ENCODE assay signal across 20 mouse cellular contexts in the genomic region with DNA sequence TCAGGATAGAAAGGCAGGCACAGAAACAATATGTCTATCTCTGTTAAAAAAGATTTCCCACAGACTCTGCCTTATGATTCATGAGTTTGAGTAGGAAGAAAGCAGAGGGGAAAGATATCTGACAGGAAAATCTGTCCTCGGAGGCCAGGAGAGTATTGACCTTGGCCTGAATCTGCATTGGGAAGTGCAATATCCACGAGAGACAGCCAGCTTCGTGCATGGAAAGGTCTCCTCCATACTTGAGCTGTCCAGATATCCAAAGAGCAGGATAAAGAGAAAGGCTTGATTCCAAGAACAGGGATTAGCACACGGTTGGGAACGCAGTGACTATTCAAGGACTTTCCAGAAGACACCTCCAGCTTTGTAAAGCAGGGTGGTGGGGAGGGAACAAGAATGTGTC. TPM values are rescaled to one million over a fixed set of nuclear protein-coding genes. Genes with fewer than 3 reads are reported as not detected.
DNase-seq lines count a peak whose midpoint lies in the region; ATAC-seq lines count a peak whose summit lies in the region.
"Had no signal": no experiment of that assay in that cellular context is flagged by ENCODE, and none has a peak within 500 bp of the region (broad histone marks: within the 10 kb centered on the region; RNA-seq: fewer than 3 reads in every experiment).

No protein-coding gene starts in this region.

- WGBS in heart, embryonic 12.5 days: 35% methylated on average over 5 of the region's 5 CpGs
- 68% methylated on average over 5 of the region's 5 CpGs for WGBS in kidney, embryonic 16.5 days
- WGBS in intestine, embryonic 16.5 days: 56% methylated on average over 5 of the region's 5 CpGs

- H3K9me3 ChIP-seq in heart, embryonic 12.5 days (replicated peaks): peaks cover 6% of the 10 kb centered on the region; the same call in 1 of the 2 replicates
- H3K9me3 ChIP-seq in kidney, embryonic 16.5 days (ENCODE audit: low read length): peaks cover 3% of the 10 kb centered on the region; the same call in 1 of the 2 replicates
- H3K9me3 ChIP-seq in intestine, embryonic 16.5 days (ENCODE audit: control insufficient read depth, low read length): no peaks in the 10 kb centered on the region
- H3K9me3 ChIP-seq: heart, embryonic 10.5 days; limb, embryonic 12.5 days; liver, embryonic 13.5 days; lung, embryonic 15.5 days; midbrain, embryonic 13.5 days had no signal

- no peaks in the 10 kb centered on the region for H3K27me3 ChIP-seq in heart, embryonic 12.5 days (replicated peaks)
- no peaks in the 10 kb centered on the region for H3K27me3 ChIP-seq in kidney, embryonic 16.5 days (ENCODE audit: insufficient read depth, low read length)
- no peaks in the 10 kb centered on the region for H3K27me3 ChIP-seq in intestine, embryonic 16.5 days (replicated peaks; ENCODE audit: control insufficient read depth, insufficient read depth, low read length)
- H3K27me3 ChIP-seq: limb, embryonic 12.5 days; liver, embryonic 13.5 days; lung, embryonic 15.5 days; midbrain, embryonic 13.5 days; Patski had no signal

- peak overlapping the region; percentile 36 for H3K27ac ChIP-seq in heart, embryonic 12.5 days (ENCODE audit: poor library complexity, severe bottlenecking)
- H3K27ac ChIP-seq in kidney, embryonic 16.5 days (ENCODE audit: low read length): peak overlapping the region; percentile 38; the same call in 1 of the 2 replicates
- peak overlapping the region; percentile 91 for H3K27ac ChIP-seq in intestine, embryonic 16.5 days (ENCODE audit: low read length)
- H3K27ac ChIP-seq: heart, embryonic 10.5 days; limb, embryonic 12.5 days; liver, embryonic 13.5 days; lung, embryonic 15.5 days; macrophage; midbrain, embryonic 13.5 days had no signal

- intact Hi-C loops in heart, postnatal 36 days (cut with DNase I): no loop called here

- H3K4me1 ChIP-seq in heart, embryonic 12.5 days (replicated peaks): peaks cover 61% of the 10 kb centered on the region
- H3K4me1 ChIP-seq in kidney, embryonic 16.5 days (ENCODE audit: insufficient read depth, low read length): peaks cover 44% of the 10 kb centered on the region
- peaks cover 28% of the 10 kb centered on the region for H3K4me1 ChIP-seq in intestine, embryonic 16.5 days (ENCODE audit: control insufficient read depth, insufficient read depth, low read length)
- H3K4me1 ChIP-seq: limb, embryonic 12.5 days; liver, embryonic 13.5 days; midbrain, embryonic 13.5 days had no signal

- no peak overlapping the region for H3K4me3 ChIP-seq in heart, embryonic 12.5 days
- H3K4me3 ChIP-seq in kidney, embryonic 16.5 days (ENCODE audit: low read length): no peak overlapping the region
- H3K4me3 ChIP-seq in intestine, embryonic 16.5 days (ENCODE audit: low read length): no peak overlapping the region
- H3K4me3 ChIP-seq: heart, embryonic 10.5 days; limb, embryonic 12.5 days; liver, embryonic 13.5 days; lung, embryonic 15.5 days; midbrain, embryonic 13.5 days had no signal

- no peak overlapping the region for H3K4me2 ChIP-seq in heart, embryonic 12.5 days
- H3K4me2 ChIP-seq in kidney, embryonic 16.5 days (replicated peaks; ENCODE audit: low read depth, low read length): no peak overlapping the region
- H3K4me2 ChIP-seq in intestine, embryonic 16.5 days (ENCODE audit: low read depth, low read length): no peak overlapping the region
- H3K4me2 ChIP-seq: limb, embryonic 12.5 days; liver, embryonic 13.5 days; lung, embryonic 15.5 days; midbrain, embryonic 13.5 days had no signal

- peaks cover 65% of the 10 kb centered on the region for H3K36me3 ChIP-seq in heart, embryonic 12.5 days
- H3K36me3 ChIP-seq in kidney, embryonic 16.5 days (ENCODE audit: insufficient read depth, low read length): peaks cover 22% of the 10 kb centered on the region
- peaks cover 2% of the 10 kb centered on the region for H3K36me3 ChIP-seq in intestine, embryonic 16.5 days (ENCODE audit: control insufficient read depth, insufficient read depth, low read length)
- H3K36me3 ChIP-seq: limb, embryonic 12.5 days; liver, embryonic 13.5 days; lung, embryonic 15.5 days; midbrain, embryonic 13.5 days had no signal

- no peak overlapping the region for H3K9ac ChIP-seq in heart, embryonic 12.5 days
- no peak overlapping the region for H3K9ac ChIP-seq in kidney, embryonic 16.5 days (replicated peaks; ENCODE audit: low read length)
- H3K9ac ChIP-seq in intestine, embryonic 16.5 days (ENCODE audit: low read depth, low read length): no peak overlapping the region
- H3K9ac ChIP-seq: forebrain, postnatal 0 days; limb, embryonic 12.5 days; liver, embryonic 13.5 days; lung, embryonic 15.5 days; midbrain, embryonic 13.5 days had no signal

- no peak for DNase-seq in heart, postnatal 36 days
- DNase-seq in kidney, adult 8-10 months: no peak
- DNase-seq: cerebellum, adult 11-12 months; forebrain, postnatal 0 days; kidney, postnatal 10 days; liver, embryonic 13.5 days; right cerebral cortex, postnatal 4 days had no signal

- 0 out of 2 replicates have a peak, but pooled peaks have one; percentile 11 for ATAC-seq in heart, embryonic 12.5 days (ENCODE audit: insufficient number of reproducible peaks, low FRiP score)
- ATAC-seq in kidney, embryonic 16.5 days (ENCODE audit: low FRiP score, low TSS enrichment): no peak
- no peak for ATAC-seq in intestine, embryonic 16.5 days
- ATAC-seq in megakaryocyte progenitor cell, adult 5-6 weeks (replicated peaks; ENCODE audit: poor library complexity): no peak
- ATAC-seq in erythroblast, adult 5-6 weeks (replicated peaks; ENCODE audit: low FRiP score, poor library complexity, severe bottlenecking): no peak
- ATAC-seq: activated CD4-positive, CD25-positive, alpha-beta regulatory T cell, adult 4 months; forebrain, postnatal 0 days; hindbrain, embryonic 16.5 days; midbrain, embryonic 13.5 days; Patski had no signal

RNA-seq across cellular contexts. Expression of gene Fhl2, which starts 43.2 kb away (rescaled TPM):
- 203 and 205 TPM in 2 replicates for polyA plus RNA-seq in heart, embryonic 12.5 days (2016; fragmentation: Nextera tagmentation; extraction: Ambion mirVana)
- total RNA-seq in heart, postnatal 36 days (2021): 1,000 to 10,000 TPM; 1,415 to 1,925 TPM
- polyA plus RNA-seq in kidney, embryonic 16.5 days (2015; fragmentation: Nextera tagmentation; extraction: Ambion mirVana): 101 and 104 TPM in 2 replicates
- polyA plus RNA-seq in intestine, embryonic 16.5 days (2015; fragmentation: Nextera tagmentation; extraction: Ambion mirVana): 51.2 and 58.4 TPM in 2 replicates
- total RNA-seq in megakaryocyte progenitor cell, adult 5-6 weeks (2015): 0.10 TPM in 1 of 2 replicates, not detected in the other
- 1.1 TPM in 1 of 2 replicates, not detected in the other for total RNA-seq in megakaryocyte progenitor cell, adult 5-6 weeks (2017)
- not detected in 2 replicates for total RNA-seq in erythroblast, adult 5-6 weeks (2015; ENCODE audit: low replicate concordance)
- total RNA-seq in erythroblast, adult 5-6 weeks (2017; ENCODE audit: low replicate concordance): 1.0 TPM in 1 of 2 replicates, not detected in the other
- polyA plus RNA-seq: macrophage had no signal

RNA-seq across cellular contexts. Expression of gene AI597479, which starts 55.0 kb away (rescaled TPM):
- polyA plus RNA-seq in heart, embryonic 12.5 days (2016; fragmentation: Nextera tagmentation; extraction: Ambion mirVana): 25.7 and 27.8 TPM in 2 replicates
- total RNA-seq in heart, postnatal 36 days (2021): 10 to 100 TPM; 17.6 to 19.9 TPM
- 36.4 and 36.8 TPM in 2 replicates for polyA plus RNA-seq in kidney, embryonic 16.5 days (2015; fragmentation: Nextera tagmentation; extraction: Ambion mirVana)
- polyA plus RNA-seq in intestine, embryonic 16.5 days (2015; fragmentation: Nextera tagmentation; extraction: Ambion mirVana): 22.3 and 23.6 TPM in 2 replicates
- 12.5 and 17.2 TPM in 2 replicates for total RNA-seq in megakaryocyte progenitor cell, adult 5-6 weeks (2015)
- total RNA-seq in megakaryocyte progenitor cell, adult 5-6 weeks (2017): 19.8 and 26.5 TPM in 2 replicates
- 2.5 and 6.5 TPM in 2 replicates for total RNA-seq in erythroblast, adult 5-6 weeks (2015; ENCODE audit: low replicate concordance)
- 3.5 and 5.0 TPM in 2 replicates for total RNA-seq in erythroblast, adult 5-6 weeks (2017; ENCODE audit: low replicate concordance)

RNA-seq across cellular contexts. Expression of gene Tgfbrap1, which starts 55.1 kb away (rescaled TPM):
- 9.6 and 10.6 TPM in 2 replicates for polyA plus RNA-seq in heart, embryonic 12.5 days (2016; fragmentation: Nextera tagmentation; extraction: Ambion mirVana)
- total RNA-seq in heart, postnatal 36 days (2021): 10 to 100 TPM; 14.9 to 15.3 TPM
- polyA plus RNA-seq in kidney, embryonic 16.5 days (2015; fragmentation: Nextera tagmentation; extraction: Ambion mirVana): 10.8 and 13.1 TPM in 2 replicates
- polyA plus RNA-seq in intestine, embryonic 16.5 days (2015; fragmentation: Nextera tagmentation; extraction: Ambion mirVana): 8.6 and 9.8 TPM in 2 replicates
- 19.0 and 24.6 TPM in 2 replicates for total RNA-seq in megakaryocyte progenitor cell, adult 5-6 weeks (2015)
- 11.2 and 11.6 TPM in 2 replicates for total RNA-seq in megakaryocyte progenitor cell, adult 5-6 weeks (2017)
- total RNA-seq in erythroblast, adult 5-6 weeks (2015; ENCODE audit: low replicate concordance): 6.9 and 8.5 TPM in 2 replicates
- total RNA-seq in erythroblast, adult 5-6 weeks (2017; ENCODE audit: low replicate concordance): 3.5 and 5.4 TPM in 2 replicates

Comparison
In these comparisons a context has a peak if more than half of its experiments do, and no peak if none do; other contexts are left out.
1. H3K27ac ChIP-seq: peak in every context shown above with its lines; median percentile 91 in intestine, embryonic 16.5 days; 38 in kidney, embryonic 16.5 days; 36 in heart, embryonic 12.5 days.
2. RNA of gene Fhl2, which starts 43.2 kb away (total RNA-seq): 1,415 to 1,925 TPM in heart, postnatal 36 days; 1.0 TPM in erythroblast, adult 5-6 weeks and 0.10 to 1.1 TPM in megakaryocyte progenitor cell, adult 5-6 weeks; every median in the first group is over 100 times any median in the second.